Comparison of ENCODE assay signal across 10 mouse cellular contexts in genomic region chr12:89813718-89814117, GRCm38 (mm10).
DNase-seq lines count a peak whose midpoint lies in the region; ATAC-seq lines count a peak whose summit lies in the region.
"Had no signal": no experiment of that assay in that cellular context is flagged by ENCODE, and none has a peak within 500 bp of the region (broad histone marks: within the 10 kb centered on the region; RNA-seq: fewer than 3 reads in every experiment).

No protein-coding gene starts in this region.

- H3K27ac ChIP-seq in limb, embryonic 12.5 days = no peak overlapping the region
- no peak overlapping the region for H3K27ac ChIP-seq in limb, embryonic 10.5 days
- H3K27ac ChIP-seq in hindbrain, embryonic 15.5 days (replicated peaks) = peak overlapping the region; percentile 38
- H3K27ac ChIP-seq in neural tube, embryonic 14.5 days (ENCODE audit: low read depth, low read length) = peak overlapping the region; percentile 0; the same call in 1 of the 2 replicates
- H3K27ac ChIP-seq: liver, embryonic 15.5 days had no signal

- whole genome bisulfite sequencing in limb, embryonic 12.5 days = 66% methylated on average over 5 of the region's 5 CpGs
- 68% methylated on average over 5 of the region's 5 CpGs for WGBS in limb, embryonic 10.5 days
- 54% methylated on average over 5 of the region's 5 CpGs for WGBS in hindbrain, embryonic 15.5 days
- 58% methylated on average over 5 of the region's 5 CpGs for whole genome bisulfite sequencing in neural tube, embryonic 14.5 days

- H3K9ac ChIP-seq in limb, embryonic 12.5 days (replicated peaks) = no peak overlapping the region
- H3K9ac ChIP-seq in hindbrain, embryonic 15.5 days = peak overlapping the region; percentile 43
- peak overlapping the region; percentile 48 for H3K9ac ChIP-seq in neural tube, embryonic 14.5 days (replicated peaks; ENCODE audit: low read depth, low read length)
- H3K9ac ChIP-seq: liver, embryonic 15.5 days had no signal

- H3K36me3 ChIP-seq in limb, embryonic 12.5 days = no peaks in the 10 kb centered on the region
- H3K36me3 ChIP-seq in limb, embryonic 10.5 days = no peaks in the 10 kb centered on the region
- no peaks in the 10 kb centered on the region for H3K36me3 ChIP-seq in hindbrain, embryonic 15.5 days
- H3K36me3 ChIP-seq in neural tube, embryonic 14.5 days (ENCODE audit: control insufficient read depth, insufficient read depth, low read length) = no peaks in the 10 kb centered on the region
- H3K36me3 ChIP-seq: liver, embryonic 15.5 days had no signal

- peak overlapping the region; percentile 15; the same call in 1 of the 2 replicates for H3K4me3 ChIP-seq in limb, embryonic 12.5 days (replicated peaks)
- no peak overlapping the region for H3K4me3 ChIP-seq in limb, embryonic 10.5 days
- peak overlapping the region; percentile 53 for H3K4me3 ChIP-seq in hindbrain, embryonic 15.5 days
- H3K4me3 ChIP-seq in neural tube, embryonic 14.5 days (ENCODE audit: low read depth, low read length) = peak overlapping the region; percentile 35
- H3K4me3 ChIP-seq: erythroblast, embryonic 14.5 days; liver, embryonic 15.5 days had no signal

- peak; percentile 29 to 49 for DNase-seq in cerebellum, postnatal 10 days
- no peak for DNase-seq in limb, embryonic 10.5 days (ENCODE audit: low spot score)
- DNase-seq in right cerebral cortex, postnatal 10 days (ENCODE audit: low spot score in 2 of 2) = no peak
- DNase-seq in urinary bladder, adult 2 months (ENCODE audit: low spot score) = no peak

- H3K27me3 ChIP-seq in limb, embryonic 12.5 days = peaks cover 19% of the 10 kb centered on the region
- peaks cover 40% of the 10 kb centered on the region for H3K27me3 ChIP-seq in limb, embryonic 10.5 days (ENCODE audit: low read depth, poor library complexity, severe bottlenecking)
- H3K27me3 ChIP-seq in hindbrain, embryonic 15.5 days = no peaks in the 10 kb centered on the region
- no peaks in the 10 kb centered on the region for H3K27me3 ChIP-seq in neural tube, embryonic 14.5 days (ENCODE audit: control insufficient read depth, insufficient read depth, low read length)

- H3K4me2 ChIP-seq in limb, embryonic 12.5 days = peak overlapping the region; percentile 79; the same call in 1 of the 2 replicates
- H3K4me2 ChIP-seq in hindbrain, embryonic 15.5 days = peak overlapping the region; percentile 95
- peak overlapping the region; percentile 79 for H3K4me2 ChIP-seq in neural tube, embryonic 14.5 days (ENCODE audit: low read depth, low read length)
- H3K4me2 ChIP-seq: liver, embryonic 15.5 days had no signal

- peaks cover 9% of the 10 kb centered on the region for H3K4me1 ChIP-seq in limb, embryonic 12.5 days (replicated peaks)
- H3K4me1 ChIP-seq in limb, embryonic 10.5 days = peaks cover 27% of the 10 kb centered on the region
- peaks cover 59% of the 10 kb centered on the region for H3K4me1 ChIP-seq in hindbrain, embryonic 15.5 days (replicated peaks)
- peaks cover 14% of the 10 kb centered on the region; the same call in 1 of the 2 replicates for H3K4me1 ChIP-seq in neural tube, embryonic 14.5 days (ENCODE audit: control insufficient read depth, insufficient read depth, low read length)
- H3K4me1 ChIP-seq: liver, embryonic 15.5 days had no signal

- no peak for ATAC-seq in cerebellum, adult (ENCODE audit: insufficient number of reproducible peaks, low FRiP score, low TSS enrichment)
- no peak for ATAC-seq in limb, embryonic 12.5 days (ENCODE audit: insufficient number of reproducible peaks, insufficient read depth, low FRiP score, low TSS enrichment, low read depth)
- ATAC-seq in hindbrain, embryonic 15.5 days (ENCODE audit: low FRiP score, low read depth) = no peak
- no peak for ATAC-seq in neural tube, embryonic 14.5 days (ENCODE audit: low read depth)

- no peaks in the 10 kb centered on the region for H3K9me3 ChIP-seq in limb, embryonic 12.5 days
- H3K9me3 ChIP-seq in limb, embryonic 10.5 days (replicated peaks) = no peaks in the 10 kb centered on the region
- H3K9me3 ChIP-seq in hindbrain, embryonic 15.5 days = no peaks in the 10 kb centered on the region
- no peaks in the 10 kb centered on the region for H3K9me3 ChIP-seq in neural tube, embryonic 14.5 days (ENCODE audit: control insufficient read depth, low read length)
- H3K9me3 ChIP-seq: liver, embryonic 15.5 days had no signal

Comparison
In these comparisons a context has a peak if more than half of its experiments do, and no peak if none do; other contexts are left out.
1. DNase-seq: peak in cerebellum, postnatal 10 days (2 of 2); none in limb, embryonic 10.5 days (single experiment), right cerebral cortex, postnatal 10 days (0 of 2) and urinary bladder, adult 2 months (single experiment).
2. H3K27ac ChIP-seq: peak in hindbrain, embryonic 15.5 days (single experiment) and neural tube, embryonic 14.5 days (single experiment); none in limb, embryonic 12.5 days (single experiment) and limb, embryonic 10.5 days (single experiment).
3. Peak in every context shown above with its lines, with median percentiles within 50 percentile points of each other: H3K4me2 ChIP-seq.